Mouse (Mus musculus): ENCODE results near the gene Megf11. TPM values are rescaled to one million over a fixed set of nuclear protein-coding genes. Genes with fewer than 3 reads are reported as not detected.
"Not testable (repeated sequence)": the region's sequence is repeated elsewhere in the genome, so short reads cannot be mapped to it uniquely, and the experiment has no call there.

Gene Megf11
- polyA plus RNA-seq, 1 experiment from 2014 or later, result 0.99 TPM

- Histone ChIP-seq H3K4me1 (peaks cover 5% of the 10 kb centered on the region), H3K27ac (no peak overlapping the region), H3K36me3 (replicated peaks) (peaks cover 22% of the 10 kb centered on the region), H3K9me3 (no peaks in the 10 kb centered on the region), H3K4me3 (no peak overlapping the region), H3K27me3 (ENCODE audit: poor library complexity, severe bottlenecking) (no peaks in the 10 kb centered on the region)
- DNase-seq (ENCODE audit: extremely low spot score, low spot score), result no peak
- WGBS, result 90% methylated on average over 3 of the region's 3 CpGs
Observed at GRCm38 (mm10) chr9:64731029-64731560, 345.7 kb downstream of the Megf11 start.

DNA sequence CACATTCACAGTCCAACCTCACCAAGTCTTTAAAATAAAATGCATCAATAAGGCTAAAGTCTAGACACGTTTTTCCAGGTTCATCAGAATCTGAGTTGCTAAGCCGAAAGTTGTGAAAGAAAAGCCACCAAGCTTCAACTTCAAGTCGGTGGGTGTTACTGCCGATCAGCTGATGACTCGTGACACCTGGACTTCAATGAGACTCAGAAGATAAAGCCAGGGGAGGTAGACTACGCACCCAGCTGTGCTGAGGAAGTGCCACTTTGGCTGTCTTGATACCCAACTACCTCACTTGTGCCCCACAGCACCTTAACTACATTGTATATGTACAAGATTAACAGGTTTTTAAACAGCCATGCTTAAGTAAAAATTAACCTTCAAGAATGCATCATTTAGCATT, 348.7 kb downstream of the Megf11 start:
- no peaks in the 10 kb centered on the region for H3K27me3 ChIP-seq (ENCODE audit: poor library complexity, severe bottlenecking)
- H3K9me3 ChIP-seq, result no peaks in the 10 kb centered on the region
- peaks cover 9% of the 10 kb centered on the region for H3K4me1 ChIP-seq
- WGBS, result 84% methylated on average over 6 of the region's 6 CpGs
- no peak overlapping the region for H3K4me3 ChIP-seq
- no peak for DNase-seq (ENCODE audit: extremely low spot score, low spot score)
- 0 out of 2 replicates have a peak, but pooled peaks cover 3% of the 10 kb centered on the region for H3K36me3 ChIP-seq (replicated peaks)
- no peak overlapping the region for H3K27ac ChIP-seq

DNA sequence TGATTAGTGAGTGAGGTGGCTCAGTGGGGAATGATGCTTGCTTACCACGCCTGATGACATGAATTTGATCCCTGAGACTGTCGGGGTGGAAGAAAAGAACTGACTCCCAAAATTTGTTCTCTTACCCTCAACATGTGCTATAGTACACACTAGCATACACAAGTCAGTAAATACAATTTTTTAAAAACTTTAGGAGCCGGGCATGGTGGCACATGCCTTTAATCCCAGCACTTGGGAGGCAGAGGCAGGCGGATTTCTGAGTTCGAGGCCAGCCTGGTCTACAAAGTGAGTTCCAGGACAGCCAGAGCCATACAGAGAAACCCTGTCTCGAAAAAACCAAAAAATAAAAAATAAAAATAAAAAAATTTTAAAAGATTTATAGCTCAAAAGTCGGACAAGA, 349.6 kb downstream of the Megf11 start:
- not testable (repeated sequence) for DNase-seq (ENCODE audit: extremely low spot score, low spot score); H3K4me3 ChIP-seq; H3K27me3 ChIP-seq (ENCODE audit: poor library complexity, severe bottlenecking); H3K4me1 ChIP-seq; H3K36me3 ChIP-seq (replicated peaks); H3K27ac ChIP-seq; H3K9me3 ChIP-seq
- WGBS, result 95% methylated on average over 7 of the region's 7 CpGs

DNA sequence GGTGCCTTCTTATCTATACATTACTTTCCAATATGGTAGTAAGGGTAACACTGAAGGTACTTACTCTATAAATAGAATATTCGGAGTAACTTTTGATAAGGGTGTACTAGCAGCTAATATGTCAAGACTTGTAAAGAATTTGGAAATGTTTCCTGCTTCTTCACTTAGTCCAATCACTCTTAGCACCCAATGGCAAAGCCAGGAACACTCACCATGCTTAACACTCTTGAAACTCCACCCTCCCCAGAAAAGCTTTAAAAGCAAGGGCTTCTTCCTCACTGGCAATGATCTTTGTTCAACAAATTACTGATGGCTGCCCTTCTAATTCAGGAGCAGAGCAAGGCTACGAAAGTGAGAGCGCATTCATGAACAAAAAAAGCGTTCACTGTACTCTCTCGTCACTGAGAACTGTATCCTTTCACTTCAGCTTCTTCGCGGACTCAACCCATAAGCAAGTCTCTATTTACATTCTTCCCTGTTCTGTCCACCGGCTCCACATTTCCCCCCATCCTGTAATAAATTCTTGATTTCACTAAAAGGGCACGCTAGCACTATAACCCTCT, 350.7 kb downstream of the Megf11 start:
- H3K27me3 ChIP-seq (ENCODE audit: poor library complexity, severe bottlenecking), result no peaks in the 10 kb centered on the region
- peaks cover 9% of the 10 kb centered on the region for H3K4me1 ChIP-seq
- H3K36me3 ChIP-seq (replicated peaks), result 0 out of 2 replicates have a peak, but pooled peaks cover 3% of the 10 kb centered on the region
- 18% methylated on average over 9 of the region's 9 CpGs for WGBS
- no peak for DNase-seq (ENCODE audit: extremely low spot score, low spot score)
- peak overlapping the region; percentile 92 for H3K27ac ChIP-seq
- no peaks in the 10 kb centered on the region for H3K9me3 ChIP-seq
- H3K4me3 ChIP-seq, result peak overlapping the region; percentile 94

- Histone ChIP-seq H3K36me3 (replicated peaks) (0 out of 2 replicates have a peak, but pooled peaks cover 3% of the 10 kb centered on the region), H3K27ac (peak overlapping the region; percentile 92), H3K4me3 (peak overlapping the region; percentile 94), H3K4me1 (peaks cover 9% of the 10 kb centered on the region), H3K27me3 (ENCODE audit: poor library complexity, severe bottlenecking) (no peaks in the 10 kb centered on the region), H3K9me3 (no peaks in the 10 kb centered on the region)
- DNase-seq (ENCODE audit: extremely low spot score, low spot score), result peak; percentile 61
- 1% methylated on average over 35 of the region's 35 CpGs for WGBS
Observed at GRCm38 (mm10) chr9:64736639-64737405, 351.4 kb downstream of the Megf11 start.

GRCm38 (mm10) chr9:64737406-64738201, 352.2 kb downstream of the Megf11 start, which contains the start of gene Rab11a:
Gene Rab11a, minus strand, starts transcription at chr9:64737758.
- peak within 1 kb of the TSS; percentile 92 for H3K27ac ChIP-seq
- H3K27me3 ChIP-seq (ENCODE audit: poor library complexity, severe bottlenecking), result no peaks in the 10 kb centered on the region
- under 1% methylated on average over 61 of the region's 61 CpGs for WGBS
- 0 out of 2 replicates have a peak, but pooled peaks cover 3% of the 10 kb centered on the region for H3K36me3 ChIP-seq (replicated peaks)
- peaks cover 9% of the 10 kb centered on the region for H3K4me1 ChIP-seq
- no peaks in the 10 kb centered on the region for H3K9me3 ChIP-seq
- H3K4me3 ChIP-seq, result peak within 1 kb of the TSS; percentile 94
- DNase-seq (ENCODE audit: extremely low spot score, low spot score), result peak; percentile 95

DNA sequence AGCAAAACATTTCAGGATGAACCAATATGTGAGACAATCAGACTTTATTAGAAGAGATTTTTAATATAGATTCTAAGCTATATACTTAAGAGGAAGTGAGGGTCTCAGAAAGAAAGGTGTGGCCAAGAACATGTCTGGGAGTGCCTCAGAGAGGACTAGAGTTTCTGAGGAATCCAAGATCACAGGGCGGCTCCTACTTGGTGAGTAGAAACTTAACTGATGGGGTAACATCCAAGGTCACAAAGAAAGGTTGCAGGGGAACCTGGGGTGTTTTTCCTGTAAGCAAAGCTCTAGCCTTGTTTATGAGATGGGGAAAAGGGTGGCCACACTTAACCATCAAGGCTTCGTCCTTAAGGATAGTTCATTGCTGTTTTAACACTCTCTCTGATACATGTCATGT, 353.6 kb downstream of the Megf11 start:
- WGBS, result 86% methylated on average over 2 of the region's 2 CpGs
- H3K9me3 ChIP-seq, result no peaks in the 10 kb centered on the region
- H3K4me3 ChIP-seq, result no peak overlapping the region
- no peaks in the 10 kb centered on the region for H3K27me3 ChIP-seq (ENCODE audit: poor library complexity, severe bottlenecking)
- H3K36me3 ChIP-seq (replicated peaks), result 0 out of 2 replicates have a peak, but pooled peaks cover 3% of the 10 kb centered on the region
- peaks cover 9% of the 10 kb centered on the region for H3K4me1 ChIP-seq
- no peak overlapping the region for H3K27ac ChIP-seq
- no peak for DNase-seq (ENCODE audit: extremely low spot score, low spot score)

- WGBS, result 81% methylated on average over 1 of the region's 1 CpGs
- no peaks in the 10 kb centered on the region for H3K27me3 ChIP-seq (ENCODE audit: poor library complexity, severe bottlenecking)
- H3K9me3 ChIP-seq, result no peaks in the 10 kb centered on the region
- no peak overlapping the region for H3K27ac ChIP-seq
- no peaks in the 10 kb centered on the region for H3K4me1 ChIP-seq
- no peak for DNase-seq (ENCODE audit: extremely low spot score, low spot score)
- H3K36me3 ChIP-seq (replicated peaks), result no peaks in the 10 kb centered on the region
- no peak overlapping the region for H3K4me3 ChIP-seq
Observed at GRCm38 (mm10) chr9:64742453-64742852, 357.0 kb downstream of the Megf11 start.

- Histone ChIP-seq H3K9me3 (no peaks in the 10 kb centered on the region), H3K4me1 (no peaks in the 10 kb centered on the region), H3K4me3 (no peak overlapping the region), H3K27me3 (ENCODE audit: poor library complexity, severe bottlenecking) (no peaks in the 10 kb centered on the region), H3K27ac (no peak overlapping the region), H3K36me3 (replicated peaks) (no peaks in the 10 kb centered on the region)
- 81% methylated on average over 4 of the region's 4 CpGs for WGBS
- DNase-seq (ENCODE audit: extremely low spot score, low spot score), result no peak
Observed at GRCm38 (mm10) chr9:64747735-64748134, 362.3 kb downstream of the Megf11 start.

GRCm38 (mm10) chr9:64749314-64749713, 363.9 kb downstream of the Megf11 start:
- no peak overlapping the region for H3K4me3 ChIP-seq
- H3K27me3 ChIP-seq (ENCODE audit: poor library complexity, severe bottlenecking), result no peaks in the 10 kb centered on the region
- WGBS, result 82% methylated on average over 6 of the region's 6 CpGs
- no peaks in the 10 kb centered on the region for H3K4me1 ChIP-seq
- H3K27ac ChIP-seq, result no peak overlapping the region
- no peaks in the 10 kb centered on the region for H3K36me3 ChIP-seq (replicated peaks)
- no peak for DNase-seq (ENCODE audit: extremely low spot score, low spot score)
- H3K9me3 ChIP-seq, result no peaks in the 10 kb centered on the region

DNA sequence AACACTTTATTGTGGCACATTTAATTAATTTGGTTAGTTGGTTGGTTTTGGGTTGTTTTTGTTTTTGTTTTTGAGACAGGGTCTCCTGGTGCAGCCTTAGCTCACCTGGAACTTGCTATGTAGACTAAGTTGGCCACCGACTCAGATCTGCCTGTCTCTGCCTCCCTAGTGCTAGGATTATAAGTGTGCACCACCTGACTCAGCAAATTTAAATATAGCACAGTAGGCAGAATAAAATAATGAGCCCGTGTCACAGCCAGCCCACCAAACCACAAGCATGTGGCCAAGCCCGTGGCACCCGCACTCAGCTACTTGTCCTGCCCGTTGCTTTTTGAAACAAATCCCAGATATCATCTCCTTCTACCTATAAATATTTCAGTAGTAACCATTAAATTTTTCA, 367.1 kb downstream of the Megf11 start:
- WGBS, result 97% methylated on average over 5 of the region's 5 CpGs

DNA sequence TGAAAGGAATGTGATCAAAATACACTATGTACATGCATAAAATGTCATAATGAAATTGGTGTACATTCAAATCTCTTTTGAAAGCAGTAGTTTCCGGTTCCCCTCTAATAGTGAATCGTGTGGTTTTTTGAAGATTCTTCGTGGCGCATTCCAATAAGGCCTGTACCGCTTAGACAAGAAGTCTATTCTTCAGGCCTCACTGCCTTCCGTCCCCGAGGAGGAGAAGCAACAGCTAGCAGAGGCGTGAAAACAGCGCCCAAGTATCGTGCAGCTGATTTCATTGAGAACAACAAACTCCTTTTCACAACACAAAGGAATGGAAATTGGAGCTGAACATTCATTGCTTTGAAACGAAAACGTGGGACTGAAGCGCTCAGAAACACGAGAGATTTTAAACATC, 372.6 kb downstream of the Megf11 start:
- no peak for DNase-seq (ENCODE audit: extremely low spot score, low spot score)
- Histone ChIP-seq H3K27me3 (ENCODE audit: poor library complexity, severe bottlenecking) (no peaks in the 10 kb centered on the region), H3K27ac (no peak overlapping the region), H3K4me3 (no peak overlapping the region), H3K4me1 (peaks cover 5% of the 10 kb centered on the region), H3K9me3 (no peaks in the 10 kb centered on the region), H3K36me3 (replicated peaks) (no peaks in the 10 kb centered on the region)
- 89% methylated on average over 14 of the region's 14 CpGs for WGBS

More for the DNA sequence above, 367.1 kb downstream of the Megf11 start:
- Histone ChIP-seq H3K4me3 (no peak overlapping the region), H3K4me1 (peaks cover 5% of the 10 kb centered on the region), H3K27ac (no peak overlapping the region), H3K36me3 (replicated peaks) (no peaks in the 10 kb centered on the region), H3K9me3 (no peaks in the 10 kb centered on the region), H3K27me3 (ENCODE audit: poor library complexity, severe bottlenecking) (no peaks in the 10 kb centered on the region)
- DNase-seq (ENCODE audit: extremely low spot score, low spot score), result no peak
